Mouse (Mus musculus) kidney, postnatal 36 days (tissue): Measurements from ENCODE around the gene Bud13.

Experiments
- DNase-seq, 2 experiments: peaks; one replicate each; pipeline ENCODE4 v3.0.0; 2021 to 2022; ENCODE audit warnings: mixed read lengths in 2 of 2

The Bud13 gene

GRCm38 (mm10) chr9:46282631-46283436 lies at the start of gene Bud13:
TSS of gene Bud13 (plus strand) at chr9:46283008.
- peak; percentile 92 to 96 for DNase-seq

GRCm38 (mm10) chr9:46235196-46235595 lies 47.6 kb upstream of the Bud13 start:
- peak; percentile 76 to 81 for DNase-seq

- DNase-seq = no peak
Observed at GRCm38 (mm10) chr9:46235596-46235648, 47.4 kb upstream of the Bud13 start, which contains the start of gene Apoc3. TSS of gene Apoc3 (minus strand) at chr9:46235636.

GRCm38 (mm10) chr9:46235649-46236048 lies 47.2 kb upstream of the Bud13 start:
- DNase-seq = peak; percentile 54 to 56

GRCm38 (mm10) chr9:46238850-46239249 lies 44.0 kb upstream of the Bud13 start:
- no peak for DNase-seq

- DNase-seq = peak; percentile 55 to 76
Observed at GRCm38 (mm10) chr9:46240526-46241153, 42.2 kb upstream of the Bud13 start, which contains the start of gene Apoa4. TSS of gene Apoa4 (plus strand) at chr9:46240696.

GRCm38 (mm10) chr9:46241818-46242217 lies 41.0 kb upstream of the Bud13 start:
- DNase-seq = no peak

GRCm38 (mm10) chr9:46243122-46243521 lies 39.7 kb upstream of the Bud13 start:
- no peak for DNase-seq

GRCm38 (mm10) chr9:46243584-46243983 lies 39.2 kb upstream of the Bud13 start:
- DNase-seq = no peak

- DNase-seq = peak; percentile 74 to 82
Observed at GRCm38 (mm10) chr9:46246752-46247324, 36.0 kb upstream of the Bud13 start.

- DNase-seq = no peak
Observed at GRCm38 (mm10) chr9:46256177-46256576, 26.6 kb upstream of the Bud13 start.

- no peak for DNase-seq
Observed at GRCm38 (mm10) chr9:46256658-46257385, 26.0 kb upstream of the Bud13 start.

- DNase-seq = no peak
Observed at GRCm38 (mm10) chr9:46257546-46257945, 25.3 kb upstream of the Bud13 start.

GRCm38 (mm10) chr9:46259111-46259510 lies 23.7 kb upstream of the Bud13 start:
- DNase-seq = no peak

GRCm38 (mm10) chr9:46261131-46261530 lies 21.7 kb upstream of the Bud13 start:
- DNase-seq = peak; percentile 25 to 56

GRCm38 (mm10) chr9:46268343-46268873 lies 14.4 kb upstream of the Bud13 start, which contains the start of gene Apoa5:
TSS of gene Apoa5 (plus strand) at chr9:46268633.
- DNase-seq = no peak

- DNase-seq = no peak
Observed at GRCm38 (mm10) chr9:46269125-46269524, 13.7 kb upstream of the Bud13 start.

- DNase-seq = no peak
Observed at GRCm38 (mm10) chr9:46270782-46271181, 12.0 kb upstream of the Bud13 start.

- DNase-seq = no peak
Observed at GRCm38 (mm10) chr9:46272070-46272469, 10.7 kb upstream of the Bud13 start.

- DNase-seq = peak; percentile 92 to 94
Observed at GRCm38 (mm10) chr9:46272677-46273454, 9.9 kb upstream of the Bud13 start, which contains the start of gene Zpr1. TSS of gene Zpr1 (plus strand) at chr9:46273064.

- no peak for DNase-seq
Observed at GRCm38 (mm10) chr9:46274494-46274893, 8.3 kb upstream of the Bud13 start.

- DNase-seq = peak; percentile 38 to 42
Observed at GRCm38 (mm10) chr9:46298381-46298780, 15.6 kb downstream of the Bud13 start.
